Mouse (Mus musculus): ENCODE results near the gene Lrrfip2. TPM values are rescaled to one million over a fixed set of nuclear protein-coding genes. Genes with fewer than 3 reads are reported as not detected.

Lrrfip2 gene
- 131 and 135 TPM in 2 replicates for polyA plus RNA-seq (2012; rRNA removed)

- peak within 1 kb of the TSS; percentile 95 for H3K4me3 ChIP-seq (ENCODE audit: control insufficient read depth, low read depth, low read length)
- peak within 1 kb of the TSS; percentile 96 for H3K27ac ChIP-seq (ENCODE audit: control insufficient read depth, insufficient read depth, low read depth, low read length)
- peaks cover 9% of the 10 kb centered on the region for H3K4me1 ChIP-seq (ENCODE audit: control insufficient read depth, insufficient read depth, low read length)
- H3K36me3 ChIP-seq (ENCODE audit: control insufficient read depth, insufficient read depth, low read length): no peaks in the 10 kb centered on the region
- H3K27me3 ChIP-seq (ENCODE audit: control insufficient read depth, insufficient read depth, low read length): no peaks in the 10 kb centered on the region
- TF ChIP-seq POLR2A (IDR thresholded peaks at IDR 0.05; ENCODE audit: control insufficient read depth, low read depth, low read length): no peak
- TF ChIP-seq CTCF (IDR thresholded peaks at IDR 0.05; ENCODE audit: control insufficient read depth, insufficient read depth, insufficient replicate concordance, low read depth, low read length): no peak
These were observed at the start of gene Lrrfip2 for GRCm38 (mm10) chr9:111117126-111117642. Gene Lrrfip2 (plus strand): TSS chr9:111117592.

GRCm38 (mm10) chr9:111070546-111070961, 46.8 kb upstream of the Lrrfip2 start:
- Histone ChIP-seq H3K36me3 (ENCODE audit: control insufficient read depth, insufficient read depth, low read length) (no peaks in the 10 kb centered on the region), H3K4me1 (ENCODE audit: control insufficient read depth, insufficient read depth, low read length) (peaks cover 3% of the 10 kb centered on the region; the same call in 1 of the 2 replicates), H3K27me3 (ENCODE audit: control insufficient read depth, insufficient read depth, low read length) (no peaks in the 10 kb centered on the region), H3K27ac (ENCODE audit: control insufficient read depth, insufficient read depth, low read depth, low read length) (no peak overlapping the region), H3K4me3 (ENCODE audit: control insufficient read depth, low read depth, low read length) (no peak overlapping the region)
- TF ChIP-seq POLR2A (IDR thresholded peaks at IDR 0.05; ENCODE audit: control insufficient read depth, low read depth, low read length) (no peak), CTCF (IDR thresholded peaks at IDR 0.05; ENCODE audit: control insufficient read depth, insufficient read depth, insufficient replicate concordance, low read depth, low read length) (peak; percentile 55; the same call in 1 of the 2 replicates)

- TF ChIP-seq CTCF (IDR thresholded peaks at IDR 0.05; ENCODE audit: control insufficient read depth, insufficient read depth, insufficient replicate concordance, low read depth, low read length) (no peak; the same call in 1 of the 2 replicates), POLR2A (IDR thresholded peaks at IDR 0.05; ENCODE audit: control insufficient read depth, low read depth, low read length) (no peak)
- H3K4me1 ChIP-seq (ENCODE audit: control insufficient read depth, insufficient read depth, low read length): peaks cover 3% of the 10 kb centered on the region; the same call in 1 of the 2 replicates
These were observed 45.2 kb upstream of the Lrrfip2 start for GRCm38 (mm10) chr9:111072175-111072574.

GRCm38 (mm10) chr9:111072971-111073370, 44.4 kb upstream of the Lrrfip2 start:
- H3K36me3 ChIP-seq (ENCODE audit: control insufficient read depth, insufficient read depth, low read length): no peaks in the 10 kb centered on the region
- H3K27me3 ChIP-seq (ENCODE audit: control insufficient read depth, insufficient read depth, low read length): no peaks in the 10 kb centered on the region
- H3K4me3 ChIP-seq (ENCODE audit: control insufficient read depth, low read depth, low read length): no peak overlapping the region
- H3K4me1 ChIP-seq (ENCODE audit: control insufficient read depth, insufficient read depth, low read length): peaks cover 3% of the 10 kb centered on the region; the same call in 1 of the 2 replicates
- H3K27ac ChIP-seq (ENCODE audit: control insufficient read depth, insufficient read depth, low read depth, low read length): no peak overlapping the region
- TF ChIP-seq POLR2A (IDR thresholded peaks at IDR 0.05; ENCODE audit: control insufficient read depth, low read depth, low read length) (no peak), CTCF (IDR thresholded peaks at IDR 0.05; ENCODE audit: control insufficient read depth, insufficient read depth, insufficient replicate concordance, low read depth, low read length) (no peak)

More at GRCm38 (mm10) chr9:111072175-111072574, 45.2 kb upstream of the Lrrfip2 start:
- Histone ChIP-seq H3K36me3 (ENCODE audit: control insufficient read depth, insufficient read depth, low read length) (no peaks in the 10 kb centered on the region), H3K27me3 (ENCODE audit: control insufficient read depth, insufficient read depth, low read length) (no peaks in the 10 kb centered on the region), H3K4me3 (ENCODE audit: control insufficient read depth, low read depth, low read length) (no peak overlapping the region), H3K27ac (ENCODE audit: control insufficient read depth, insufficient read depth, low read depth, low read length) (no peak overlapping the region)

GRCm38 (mm10) chr9:111077745-111078144, 39.6 kb upstream of the Lrrfip2 start:
- no peaks in the 10 kb centered on the region for H3K36me3 ChIP-seq (ENCODE audit: control insufficient read depth, insufficient read depth, low read length)
- H3K27me3 ChIP-seq (ENCODE audit: control insufficient read depth, insufficient read depth, low read length): no peaks in the 10 kb centered on the region
- H3K27ac ChIP-seq (ENCODE audit: control insufficient read depth, insufficient read depth, low read depth, low read length): no peak overlapping the region
- H3K4me3 ChIP-seq (ENCODE audit: control insufficient read depth, low read depth, low read length): no peak overlapping the region
- TF ChIP-seq POLR2A (IDR thresholded peaks at IDR 0.05; ENCODE audit: control insufficient read depth, low read depth, low read length) (no peak), CTCF (IDR thresholded peaks at IDR 0.05; ENCODE audit: control insufficient read depth, insufficient read depth, insufficient replicate concordance, low read depth, low read length) (peak; percentile 57; the same call in 1 of the 2 replicates)
- 0 out of 2 replicates have a peak, but pooled peaks cover 2% of the 10 kb centered on the region for H3K4me1 ChIP-seq (ENCODE audit: control insufficient read depth, insufficient read depth, low read length)

GRCm38 (mm10) chr9:111080801-111081200, 36.6 kb upstream of the Lrrfip2 start:
- Histone ChIP-seq H3K4me1 (ENCODE audit: control insufficient read depth, insufficient read depth, low read length) (0 out of 2 replicates have a peak, but pooled peaks cover 2% of the 10 kb centered on the region), H3K4me3 (ENCODE audit: control insufficient read depth, low read depth, low read length) (no peak overlapping the region), H3K27ac (ENCODE audit: control insufficient read depth, insufficient read depth, low read depth, low read length) (no peak overlapping the region), H3K27me3 (ENCODE audit: control insufficient read depth, insufficient read depth, low read length) (no peaks in the 10 kb centered on the region), H3K36me3 (ENCODE audit: control insufficient read depth, insufficient read depth, low read length) (no peaks in the 10 kb centered on the region)
- TF ChIP-seq CTCF (IDR thresholded peaks at IDR 0.05; ENCODE audit: control insufficient read depth, insufficient read depth, insufficient replicate concordance, low read depth, low read length): no peak
- no peak for TF ChIP-seq POLR2A (IDR thresholded peaks at IDR 0.05; ENCODE audit: control insufficient read depth, low read depth, low read length)

GRCm38 (mm10) chr9:111081765-111082164, 35.6 kb upstream of the Lrrfip2 start:
- TF ChIP-seq CTCF (IDR thresholded peaks at IDR 0.05; ENCODE audit: control insufficient read depth, insufficient read depth, insufficient replicate concordance, low read depth, low read length) (no peak), POLR2A (IDR thresholded peaks at IDR 0.05; ENCODE audit: control insufficient read depth, low read depth, low read length) (no peak)
- Histone ChIP-seq H3K4me1 (ENCODE audit: control insufficient read depth, insufficient read depth, low read length) (peaks cover 2% of the 10 kb centered on the region; the same call in 1 of the 2 replicates), H3K36me3 (ENCODE audit: control insufficient read depth, insufficient read depth, low read length) (no peaks in the 10 kb centered on the region), H3K4me3 (ENCODE audit: control insufficient read depth, low read depth, low read length) (no peak overlapping the region), H3K27me3 (ENCODE audit: control insufficient read depth, insufficient read depth, low read length) (no peaks in the 10 kb centered on the region), H3K27ac (ENCODE audit: control insufficient read depth, insufficient read depth, low read depth, low read length) (no peak overlapping the region)

All from testis, adult 2 months (tissue).